Mouse (Mus musculus): ENCODE data around the gene Bmp2k.

- TF ChIP-seq CTCF (IDR thresholded peaks at IDR 0.05; ENCODE audit: insufficient read depth, low read length) (no peak), POLR2A (IDR thresholded peaks at IDR 0.05; ENCODE audit: borderline replicate concordance, extremely low read depth, low read depth, low read length) (no peak)
Observed at GRCm38 (mm10) chr5:96954466-96955027, 42.9 kb upstream of the Bmp2k start.
